Mouse (Mus musculus): ENCODE measurements around the gene Tmem163. TPM values are rescaled to one million over a fixed set of nuclear protein-coding genes. Genes with fewer than 3 reads are reported as not detected.

Gene Tmem163
- polyA plus RNA-seq, 1 experiment: 53.4 TPM

DNA sequence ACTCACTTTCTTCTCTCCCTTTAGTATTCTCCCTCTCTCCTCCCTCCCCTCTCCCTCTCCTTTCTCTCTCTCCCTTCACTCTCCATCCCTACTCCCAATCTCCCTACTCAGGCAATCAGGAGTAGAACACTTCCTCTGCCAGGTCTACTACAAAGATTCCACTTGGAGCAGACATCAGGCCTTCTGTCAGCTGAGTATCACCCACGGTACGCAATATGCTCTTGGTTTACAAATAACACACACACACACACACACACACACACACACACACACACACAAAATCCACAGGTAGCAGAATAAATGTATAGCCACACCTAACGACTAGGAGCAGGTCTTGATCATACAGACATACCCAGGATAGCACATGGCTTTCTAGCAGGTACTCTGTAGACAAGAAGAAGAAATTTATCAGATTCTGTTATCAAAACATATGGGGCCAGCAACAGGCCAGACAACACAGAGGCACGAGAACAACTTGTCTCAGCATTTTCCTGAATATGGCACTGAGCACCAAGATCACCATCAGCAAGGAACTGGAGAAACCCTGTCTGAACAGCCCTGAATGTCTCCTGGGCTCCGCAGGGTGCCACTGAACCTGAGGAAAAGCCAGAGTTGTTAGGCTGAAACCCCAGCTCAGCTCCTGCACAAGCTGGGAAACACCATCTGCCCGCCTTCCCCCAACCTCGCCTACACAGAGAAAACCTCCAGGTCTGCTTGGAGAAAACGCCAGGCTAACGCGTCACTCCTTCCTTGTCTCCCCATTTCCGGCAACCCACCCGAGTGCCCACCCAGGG lies 36.2 kb downstream of the Tmem163 start:
- no peak for DNase-seq (ENCODE audit: low read depth)
- TF ChIP-seq CTCF (IDR thresholded peaks at IDR 0.05; ENCODE audit: borderline replicate concordance, extremely low read depth, insufficient read depth, insufficient read length): no peak
- TF ChIP-seq POLR2A (IDR thresholded peaks at IDR 0.05; ENCODE audit: borderline replicate concordance, extremely low read depth, insufficient read depth, insufficient read length, poor library complexity, severe bottlenecking): no peak

DNA sequence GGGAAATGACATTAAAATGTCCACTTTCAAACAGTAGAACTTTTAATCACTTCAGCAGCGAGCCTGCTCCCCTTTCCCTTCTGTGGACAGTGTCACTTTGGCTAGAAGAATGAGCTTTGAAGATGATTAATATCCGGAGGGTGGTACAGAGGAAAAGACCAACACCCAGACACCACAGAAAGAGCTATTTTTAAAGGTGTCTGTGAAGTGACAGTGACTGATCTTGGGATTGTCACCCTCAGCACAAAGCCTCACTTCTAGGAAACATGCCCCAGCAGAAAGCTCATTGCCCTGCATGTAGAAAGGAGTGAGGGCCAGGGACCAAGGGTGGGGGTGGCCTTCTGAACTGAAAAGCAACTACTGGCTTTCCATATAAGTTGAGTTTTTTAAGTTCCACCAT lies 41.4 kb downstream of the Tmem163 start:
- no peak for DNase-seq (ENCODE audit: low read depth)
- TF ChIP-seq POLR2A (IDR thresholded peaks at IDR 0.05; ENCODE audit: borderline replicate concordance, extremely low read depth, insufficient read depth, insufficient read length, poor library complexity, severe bottlenecking) (no peak), CTCF (IDR thresholded peaks at IDR 0.05; ENCODE audit: borderline replicate concordance, extremely low read depth, insufficient read depth, insufficient read length) (no peak)

DNA sequence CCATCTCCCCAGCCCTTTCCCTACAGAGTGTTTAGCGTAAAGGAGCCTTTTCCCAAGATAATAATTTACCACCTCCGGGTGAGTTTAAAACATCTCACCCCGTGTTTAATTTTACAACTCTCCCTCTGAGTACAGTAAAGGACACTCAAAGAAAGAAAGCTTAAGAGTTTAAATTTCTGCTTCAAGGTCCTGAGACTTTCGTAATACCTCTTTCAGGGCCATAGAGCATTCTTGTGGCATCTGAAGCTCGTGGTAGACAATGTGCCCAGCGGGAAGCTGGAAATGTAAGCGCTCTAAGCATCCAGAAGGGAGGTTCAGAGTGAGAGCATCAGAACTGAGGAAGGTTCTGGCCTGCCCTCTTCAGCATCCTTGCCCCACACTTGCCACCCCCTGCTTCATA lies 52.2 kb downstream of the Tmem163 start:
- TF ChIP-seq CTCF (IDR thresholded peaks at IDR 0.05; ENCODE audit: borderline replicate concordance, extremely low read depth, insufficient read depth, insufficient read length) (no peak), POLR2A (IDR thresholded peaks at IDR 0.05; ENCODE audit: borderline replicate concordance, extremely low read depth, insufficient read depth, insufficient read length, poor library complexity, severe bottlenecking) (no peak)
- no peak for DNase-seq (ENCODE audit: low read depth)

DNA sequence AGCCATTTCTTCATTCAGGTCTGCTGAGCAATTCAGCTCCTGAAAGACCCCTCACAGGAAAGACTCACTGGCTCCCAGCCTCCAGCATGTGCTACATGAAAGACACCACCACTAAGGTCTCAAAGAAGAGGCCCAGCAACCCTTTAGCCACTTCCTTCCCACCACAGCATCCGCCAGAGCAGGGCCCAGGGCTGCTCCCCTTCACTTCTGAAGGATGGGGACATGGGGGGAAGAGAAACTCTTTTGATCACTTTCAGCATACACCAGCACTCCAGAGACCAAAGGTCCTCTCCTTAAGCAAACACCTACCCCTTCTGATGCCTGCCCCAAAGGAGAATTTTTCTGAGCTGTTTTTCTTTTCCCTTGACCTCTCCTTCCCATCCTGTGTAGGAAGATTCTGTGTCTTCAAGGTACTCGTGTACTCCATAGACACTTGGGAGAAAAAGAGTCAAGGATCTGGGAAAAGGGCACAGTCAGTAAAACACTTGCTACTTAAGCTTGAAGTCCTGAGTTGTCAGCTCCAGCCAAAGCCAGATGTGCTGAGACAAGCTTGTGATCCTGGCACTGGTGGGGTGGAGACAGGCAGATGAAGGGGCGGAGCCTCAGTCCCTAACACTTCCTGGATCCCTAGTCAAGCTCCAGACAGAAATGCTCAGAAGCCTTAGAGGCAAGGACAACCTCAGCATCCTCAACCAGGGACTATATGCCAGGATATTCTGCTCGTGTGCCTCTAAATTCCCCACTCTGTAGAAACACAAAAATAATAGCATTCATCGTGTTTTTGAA lies 53.6 kb downstream of the Tmem163 start:
- TF ChIP-seq CTCF (IDR thresholded peaks at IDR 0.05; ENCODE audit: borderline replicate concordance, extremely low read depth, insufficient read depth, insufficient read length): no peak
- no peak for TF ChIP-seq POLR2A (IDR thresholded peaks at IDR 0.05; ENCODE audit: borderline replicate concordance, extremely low read depth, insufficient read depth, insufficient read length, poor library complexity, severe bottlenecking)
- peak; percentile 40 for DNase-seq (ENCODE audit: low read depth)

DNA sequence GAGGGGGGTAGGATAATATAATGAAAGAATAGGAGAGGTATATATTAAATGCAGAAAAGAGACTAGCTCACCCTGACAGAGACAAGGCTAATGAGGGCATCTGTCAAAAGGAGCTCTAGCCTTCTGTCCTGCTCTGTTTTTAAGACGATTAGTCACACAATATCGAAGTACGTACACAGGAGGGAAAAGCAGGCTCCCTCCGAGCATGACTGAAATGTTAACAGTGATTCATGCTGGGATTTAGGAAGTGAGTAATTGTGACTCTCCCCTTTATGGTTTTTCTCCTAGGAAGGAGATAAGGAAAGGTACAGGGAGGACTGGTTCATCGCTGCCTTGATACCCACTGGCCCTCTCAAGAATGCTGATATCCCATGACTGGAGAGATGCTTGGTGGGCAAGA lies 57.0 kb downstream of the Tmem163 start:
- DNase-seq (ENCODE audit: low read depth): no peak
- TF ChIP-seq CTCF (IDR thresholded peaks at IDR 0.05; ENCODE audit: borderline replicate concordance, extremely low read depth, insufficient read depth, insufficient read length): no peak
- no peak for TF ChIP-seq POLR2A (IDR thresholded peaks at IDR 0.05; ENCODE audit: borderline replicate concordance, extremely low read depth, insufficient read depth, insufficient read length, poor library complexity, severe bottlenecking)

DNA sequence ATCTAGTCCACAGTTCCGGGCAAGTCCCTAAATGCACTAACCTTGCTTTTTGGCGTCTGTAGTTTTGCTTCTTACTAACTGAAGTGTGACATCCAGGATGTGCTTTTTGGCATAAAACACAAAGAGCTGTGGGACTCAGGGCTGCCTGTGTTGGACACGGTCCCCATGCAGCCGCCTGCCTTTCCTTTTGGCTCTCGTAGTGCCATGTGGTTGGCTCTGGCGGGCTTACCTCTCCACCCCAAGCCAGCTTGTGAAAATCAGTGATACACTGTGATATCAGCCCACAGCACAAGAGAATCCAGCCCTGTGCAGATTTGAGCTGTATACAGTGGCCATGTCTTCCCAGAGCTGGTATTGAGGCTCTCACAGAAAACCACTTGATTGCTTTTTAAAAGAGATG lies 60.3 kb downstream of the Tmem163 start:
- TF ChIP-seq CTCF (IDR thresholded peaks at IDR 0.05; ENCODE audit: borderline replicate concordance, extremely low read depth, insufficient read depth, insufficient read length) (no peak), POLR2A (IDR thresholded peaks at IDR 0.05; ENCODE audit: borderline replicate concordance, extremely low read depth, insufficient read depth, insufficient read length, poor library complexity, severe bottlenecking) (no peak)
- DNase-seq (ENCODE audit: low read depth): peak; percentile 23

DNA sequence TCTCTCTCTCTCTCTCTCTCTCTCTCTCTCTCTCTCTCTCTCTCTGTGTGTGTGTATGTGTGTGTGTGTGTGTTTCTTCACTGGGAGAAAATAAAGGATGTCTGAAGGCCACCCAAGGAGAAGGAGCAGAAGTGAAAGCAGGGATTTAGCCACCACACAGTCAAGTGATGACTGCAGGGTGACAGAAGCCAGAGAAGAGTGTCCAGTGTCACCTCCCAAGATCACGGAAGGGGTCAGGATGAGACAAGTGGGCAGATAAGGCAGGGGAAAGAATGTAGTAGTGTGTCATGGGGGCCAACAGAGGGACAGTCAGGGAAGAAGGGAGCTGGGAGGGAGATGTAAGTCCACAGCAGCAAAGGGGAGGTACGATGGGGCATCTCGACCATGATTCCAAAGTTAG lies 69.0 kb downstream of the Tmem163 start:
- DNase-seq (ENCODE audit: low read depth): no peak
- TF ChIP-seq CTCF (IDR thresholded peaks at IDR 0.05; ENCODE audit: borderline replicate concordance, extremely low read depth, insufficient read depth, insufficient read length): no peak
- TF ChIP-seq POLR2A (IDR thresholded peaks at IDR 0.05; ENCODE audit: borderline replicate concordance, extremely low read depth, insufficient read depth, insufficient read length, poor library complexity, severe bottlenecking): no peak

DNA sequence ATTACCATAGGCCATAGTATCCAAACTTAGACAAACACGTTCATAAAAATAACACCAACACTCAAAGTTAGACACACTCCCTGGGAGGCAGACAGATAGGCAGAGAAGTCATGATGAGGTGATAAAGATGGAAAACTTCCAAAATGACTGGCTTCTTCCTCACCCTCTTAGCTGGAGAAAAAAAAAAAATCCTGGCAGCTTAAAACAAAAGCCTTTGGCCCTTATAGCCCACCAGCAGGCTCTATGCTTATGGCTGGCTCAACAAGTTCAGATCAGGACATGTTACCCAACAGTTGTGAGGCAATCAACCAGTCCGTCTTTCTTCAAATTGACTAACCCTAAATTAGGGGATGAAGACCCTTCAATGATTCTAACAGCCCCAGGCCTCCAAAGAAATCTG lies 69.5 kb downstream of the Tmem163 start:
- DNase-seq (ENCODE audit: low read depth): no peak
- no peak for TF ChIP-seq POLR2A (IDR thresholded peaks at IDR 0.05; ENCODE audit: borderline replicate concordance, extremely low read depth, insufficient read depth, insufficient read length, poor library complexity, severe bottlenecking)
- TF ChIP-seq CTCF (IDR thresholded peaks at IDR 0.05; ENCODE audit: borderline replicate concordance, extremely low read depth, insufficient read depth, insufficient read length): no peak

DNA sequence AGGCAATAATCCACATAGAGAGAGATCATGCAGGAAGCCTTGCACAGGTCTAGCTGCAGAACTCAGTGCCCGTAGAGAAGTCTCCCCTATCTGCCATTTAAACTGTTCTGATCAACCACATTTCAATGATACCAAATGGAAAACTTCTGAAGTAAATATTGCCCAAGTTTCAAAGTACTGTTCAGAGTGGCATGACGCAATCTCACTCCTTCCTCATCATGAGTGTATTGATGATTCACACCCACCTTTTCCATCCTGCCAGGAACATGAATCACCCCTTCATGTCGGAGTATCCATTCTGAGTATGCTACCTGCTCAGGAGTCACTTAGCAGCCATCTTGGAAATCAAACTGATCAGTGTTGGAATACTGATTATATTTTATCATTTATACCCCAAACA lies 71.0 kb downstream of the Tmem163 start:
- no peak for TF ChIP-seq POLR2A (IDR thresholded peaks at IDR 0.05; ENCODE audit: borderline replicate concordance, extremely low read depth, insufficient read depth, insufficient read length, poor library complexity, severe bottlenecking)
- no peak for DNase-seq (ENCODE audit: low read depth)

DNA sequence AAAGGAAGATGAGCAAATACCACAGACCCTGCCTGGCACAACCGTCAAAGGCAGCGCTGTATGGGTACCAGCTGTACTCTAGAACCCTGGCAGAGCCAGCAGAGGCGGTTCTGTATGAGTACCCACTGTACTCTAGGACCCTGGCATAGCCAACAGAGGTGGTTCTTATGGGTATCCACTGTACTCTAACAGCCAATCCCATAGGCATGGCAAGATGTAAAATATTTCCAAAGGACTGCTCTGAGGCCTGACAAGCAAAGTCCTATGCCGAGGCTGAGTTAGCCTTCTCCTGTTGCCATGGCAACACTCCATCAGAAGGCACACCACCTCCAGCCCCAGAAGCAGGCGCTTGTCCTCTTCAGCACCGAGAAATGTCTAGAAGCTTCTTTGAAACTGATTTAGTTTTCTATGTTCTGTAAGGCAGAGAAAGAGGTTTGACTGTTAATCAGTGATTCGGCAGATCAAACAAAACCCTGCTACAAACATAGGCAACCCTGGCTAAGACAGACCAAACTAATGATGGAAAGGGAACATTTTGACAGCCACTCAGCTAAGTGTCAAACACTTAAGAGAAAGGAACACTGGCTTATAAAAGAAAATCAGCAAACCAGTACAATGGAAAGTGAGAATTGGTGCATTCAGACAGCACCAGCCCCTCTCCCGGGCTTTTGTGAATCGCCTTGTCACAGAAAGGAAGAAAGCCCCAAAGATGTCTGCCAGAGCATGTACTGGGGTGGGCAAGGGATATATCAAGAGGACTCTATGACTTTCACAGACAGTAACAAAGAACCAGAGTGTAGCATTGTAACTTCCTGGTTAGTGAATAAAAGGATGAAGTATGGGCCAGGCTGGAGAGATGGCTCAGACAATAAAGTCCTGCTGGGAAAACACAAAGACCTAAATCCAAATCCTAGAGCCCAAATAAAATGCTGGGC lies 75.4 kb downstream of the Tmem163 start:
- DNase-seq (ENCODE audit: low read depth): peak; percentile 85
- TF ChIP-seq POLR2A (IDR thresholded peaks at IDR 0.05; ENCODE audit: borderline replicate concordance, extremely low read depth, insufficient read depth, insufficient read length, poor library complexity, severe bottlenecking) (no peak), CTCF (IDR thresholded peaks at IDR 0.05; ENCODE audit: borderline replicate concordance, extremely low read depth, insufficient read depth, insufficient read length) (no peak)

DNA sequence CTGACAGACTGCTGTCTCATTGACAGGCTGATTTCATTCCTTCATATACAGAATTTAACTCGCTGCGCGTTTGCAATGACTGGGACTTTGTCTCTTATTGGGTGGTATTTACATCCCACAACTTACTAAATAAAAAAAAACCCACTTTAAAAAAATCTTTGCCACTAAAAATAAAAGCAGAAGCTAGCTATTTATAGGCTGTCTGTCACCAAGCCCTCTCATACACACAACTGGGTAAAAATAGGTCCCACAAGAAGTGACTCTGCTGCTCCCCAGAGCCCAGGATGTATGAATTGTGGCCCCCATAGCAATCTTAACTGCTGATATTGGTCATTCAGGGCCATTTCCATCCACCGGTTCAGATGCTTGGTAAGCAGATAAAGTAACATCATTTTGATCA lies 83.2 kb downstream of the Tmem163 start:
- DNase-seq (ENCODE audit: low read depth): no peak
- TF ChIP-seq CTCF (IDR thresholded peaks at IDR 0.05; ENCODE audit: borderline replicate concordance, extremely low read depth, insufficient read depth, insufficient read length): no peak
- TF ChIP-seq POLR2A (IDR thresholded peaks at IDR 0.05; ENCODE audit: borderline replicate concordance, extremely low read depth, insufficient read depth, insufficient read length, poor library complexity, severe bottlenecking): no peak
